Comparison of ENCODE assay signal across 13 mouse cellular contexts in the genomic region with DNA sequence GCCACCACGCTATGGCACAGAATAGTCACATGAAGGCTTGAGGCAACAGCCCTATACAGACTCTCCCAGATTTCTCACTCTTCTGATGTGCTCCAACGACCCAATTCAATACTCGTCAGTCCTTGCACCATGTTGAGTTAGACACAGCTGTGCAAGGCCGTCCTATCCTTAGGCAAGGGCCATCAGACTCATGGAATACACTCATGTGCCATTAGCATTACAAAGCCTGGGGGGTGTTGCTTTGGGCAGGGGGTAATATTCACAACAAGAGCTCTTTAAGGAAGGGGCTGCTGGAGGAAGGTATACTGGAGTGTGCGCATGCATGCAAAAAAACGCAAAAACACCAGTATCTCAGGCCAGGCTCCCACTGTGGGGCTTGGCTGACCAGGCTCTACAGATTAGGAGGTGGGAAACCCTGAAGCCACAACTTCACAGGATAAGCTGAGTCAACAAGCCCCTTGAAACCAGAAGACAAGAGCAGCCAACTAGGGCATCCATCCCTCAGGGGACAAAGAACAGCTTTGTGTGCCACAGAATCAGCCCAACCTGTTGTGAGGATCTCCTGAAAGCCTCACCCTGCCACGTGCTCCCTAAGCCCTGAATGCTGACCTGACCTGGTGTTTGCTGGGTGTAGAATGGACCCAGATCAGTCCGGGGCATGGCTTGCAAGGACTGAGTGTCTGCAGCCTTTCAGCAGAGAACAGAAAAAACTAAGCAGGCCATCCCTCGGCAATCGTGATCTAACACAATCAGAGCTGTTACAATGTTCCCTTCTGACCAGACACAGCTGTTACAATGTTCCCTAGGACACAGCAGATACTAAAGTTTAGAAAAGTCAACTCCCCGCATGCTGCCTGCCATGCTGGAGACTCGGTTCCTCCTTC.
DNase-seq lines count a peak whose midpoint lies in the region; ATAC-seq lines count a peak whose summit lies in the region.
"Had no signal": no experiment of that assay in that cellular context is flagged by ENCODE, and none has a peak within 500 bp of the region (broad histone marks: within the 10 kb centered on the region; RNA-seq: fewer than 3 reads in every experiment).

No protein-coding gene starts in this region.

- H3K27ac ChIP-seq in forebrain, embryonic 10.5 days: peak overlapping the region; percentile 70
- no peak overlapping the region for H3K27ac ChIP-seq in forebrain, embryonic 14.5 days (ENCODE audit: low read depth, low read length)
- peak overlapping the region; percentile 63 for H3K27ac ChIP-seq in kidney, embryonic 15.5 days
- H3K27ac ChIP-seq: layer of hippocampus, adult 2 months; midbrain, embryonic 13.5 days had no signal

- peaks cover 43% of the 10 kb centered on the region for H3K36me3 ChIP-seq in forebrain, embryonic 10.5 days (replicated peaks)
- H3K36me3 ChIP-seq in forebrain, embryonic 14.5 days (ENCODE audit: control insufficient read depth, insufficient read depth, low read length): 0 out of 2 replicates have a peak, but pooled peaks cover 5% of the 10 kb centered on the region
- H3K36me3 ChIP-seq in kidney, embryonic 15.5 days: peaks cover 41% of the 10 kb centered on the region

- no peaks in the 10 kb centered on the region for H3K27me3 ChIP-seq in forebrain, embryonic 10.5 days (ENCODE audit: poor library complexity, severe bottlenecking)
- H3K27me3 ChIP-seq in forebrain, embryonic 14.5 days (replicated peaks; ENCODE audit: control insufficient read depth, insufficient read depth, low read length): no peaks in the 10 kb centered on the region
- H3K27me3 ChIP-seq in kidney, embryonic 15.5 days: no peaks in the 10 kb centered on the region
- H3K27me3 ChIP-seq: midbrain, embryonic 13.5 days had no signal

- H3K4me1 ChIP-seq in forebrain, embryonic 10.5 days: peaks cover 25% of the 10 kb centered on the region
- no peaks in the 10 kb centered on the region for H3K4me1 ChIP-seq in forebrain, embryonic 14.5 days (ENCODE audit: control insufficient read depth, insufficient read depth, low read length)
- peaks cover 19% of the 10 kb centered on the region for H3K4me1 ChIP-seq in kidney, embryonic 15.5 days

- H3K4me2 ChIP-seq in forebrain, embryonic 14.5 days (ENCODE audit: low read length): no peak overlapping the region
- no peak overlapping the region for H3K4me2 ChIP-seq in kidney, embryonic 15.5 days
- H3K4me2 ChIP-seq: midbrain, embryonic 13.5 days had no signal

- no peak for ATAC-seq in forebrain, embryonic 14.5 days
- no peak for ATAC-seq in kidney, embryonic 15.5 days (replicated peaks; ENCODE audit: low FRiP score)
- ATAC-seq: hindbrain, embryonic 16.5 days; midbrain, embryonic 13.5 days had no signal

- no peak overlapping the region for H3K4me3 ChIP-seq in forebrain, embryonic 10.5 days
- H3K4me3 ChIP-seq in forebrain, embryonic 14.5 days (ENCODE audit: low read depth, low read length): no peak overlapping the region
- no peak overlapping the region for H3K4me3 ChIP-seq in kidney, embryonic 15.5 days (replicated peaks)
- H3K4me3 ChIP-seq: layer of hippocampus, adult 2 months; midbrain, embryonic 13.5 days had no signal

- no peak overlapping the region for H3K9ac ChIP-seq in forebrain, embryonic 14.5 days (ENCODE audit: low read length)
- H3K9ac ChIP-seq in kidney, embryonic 15.5 days: no peak overlapping the region
- H3K9ac ChIP-seq: midbrain, embryonic 13.5 days had no signal

- H3K9me3 ChIP-seq in forebrain, embryonic 10.5 days: peaks cover 11% of the 10 kb centered on the region; the same call in 1 of the 2 replicates
- peaks cover 11% of the 10 kb centered on the region; the same call in 1 of the 2 replicates for H3K9me3 ChIP-seq in forebrain, embryonic 14.5 days (replicated peaks; ENCODE audit: control insufficient read depth, low read length)
- H3K9me3 ChIP-seq in kidney, embryonic 15.5 days (replicated peaks): peaks cover 11% of the 10 kb centered on the region; the same call in 1 of the 2 replicates

- DNase-seq in forebrain, embryonic 10.5 days (ENCODE audit: extremely low spot score, low spot score): no peak
- DNase-seq in forebrain, embryonic 14.5 days (ENCODE audit: low spot score): no peak
- DNase-seq in kidney, adult 8-10 months: no peak
- DNase-seq in 3134 (ENCODE audit: extremely low read depth, insufficient read length, low spot score): peak; percentile 29
- peak; percentile 66 for DNase-seq in fibroblast of lung, adult 2 months (ENCODE audit: low read depth)
- DNase-seq in spleen, adult 18-20 months: no peak
- no peak for DNase-seq in yolk sac, embryonic 10.5 days (ENCODE audit: low spot score)
- DNase-seq: cerebellum, adult 9-10 months; left cerebral cortex, postnatal 4 days had no signal

- 71% methylated on average over 12 of the region's 12 CpGs for WGBS in forebrain, embryonic 10.5 days
- 52% methylated on average over 12 of the region's 12 CpGs for whole genome bisulfite sequencing in forebrain, embryonic 14.5 days
- WGBS in kidney, embryonic 15.5 days: 65% methylated on average over 12 of the region's 12 CpGs

Comparison
In these comparisons a context has a peak if more than half of its experiments do, and no peak if none do; other contexts are left out.
1. DNase-seq: peak in 3134 (single experiment) and fibroblast of lung, adult 2 months (single experiment); none in forebrain, embryonic 10.5 days (single experiment), forebrain, embryonic 14.5 days (single experiment), kidney, adult 8-10 months (0 of 2), spleen, adult 18-20 months (0 of 2) and yolk sac, embryonic 10.5 days (single experiment).